Mouse (Mus musculus) gastrocnemius, postnatal 4 days (tissue): ENCODE measurements around the gene Gngt2. TPM values are rescaled to one million over a fixed set of nuclear protein-coding genes. Genes with fewer than 3 reads are reported as not detected.

Source experiments
- DNase-seq, 2 experiments: peaks; one replicate each; pipeline ENCODE4 v3.0.0; 2021 to 2022; ENCODE audit warnings: low spot score in 2 of 2, mixed read lengths in 2 of 2
- total RNA-seq, 2 experiments: library from RNA; stranded (reverse); gene quantifications; 2 replicates each; pipeline ENCODE4 v1.2.3; 2021

The Gngt2 gene
- total RNA-seq, 2 experiments from 2014 or later: 12.0 to 12.9 TPM

DNA sequence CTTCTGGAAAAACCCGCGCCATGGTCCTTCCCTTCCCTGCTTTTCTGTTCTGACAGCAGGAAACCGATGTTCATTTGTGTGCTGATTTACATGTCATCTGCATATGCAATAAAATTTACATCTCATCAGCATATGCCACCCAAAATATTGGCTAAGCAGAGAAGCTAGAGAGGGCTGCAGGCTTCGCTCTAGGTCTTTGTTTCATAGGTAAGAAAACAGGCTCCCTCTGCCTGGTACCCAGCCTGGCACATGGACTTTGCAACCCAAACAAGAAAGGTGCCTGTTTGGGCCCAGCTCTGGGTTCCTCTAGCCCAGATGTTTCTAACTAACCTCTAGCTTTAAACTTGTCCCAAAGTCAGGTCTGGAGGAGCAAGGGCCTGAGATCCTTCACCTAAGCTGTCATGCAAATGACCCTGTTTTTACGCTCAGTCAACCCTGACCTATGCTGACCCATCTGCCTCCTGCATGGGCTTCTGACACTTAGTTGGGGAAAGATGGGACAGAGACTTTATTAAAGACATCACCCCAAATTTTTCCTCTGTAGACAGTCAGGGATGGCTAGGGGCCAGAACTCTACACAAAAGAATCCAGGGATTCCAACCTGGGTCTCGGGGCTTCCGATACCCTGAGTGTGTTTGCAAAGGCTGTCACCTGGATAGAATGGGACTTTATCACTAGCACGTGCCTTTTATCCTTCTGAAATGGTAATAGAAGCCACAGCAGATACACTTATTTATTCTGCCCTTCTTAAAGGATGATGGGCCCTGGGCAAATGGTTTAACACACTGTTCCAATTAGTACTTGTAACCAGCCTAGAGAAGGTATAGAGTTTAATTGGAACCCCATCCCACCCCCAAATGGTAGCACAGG is 2.2 kb downstream of the Gngt2 start:
- no peak for DNase-seq

- no peak for DNase-seq
Observed at GRCm38 (mm10) chr11:95840694-95841497, 3.9 kb downstream of the Gngt2 start.

GRCm38 (mm10) chr11:95841498-95841830 is 4.4 kb downstream of the Gngt2 start:
- no peak for DNase-seq

- DNase-seq: no peak
Observed at GRCm38 (mm10) chr11:95842074-95842681, 5.2 kb downstream of the Gngt2 start, which contains the start of gene Abi3. Gene Abi3 (minus strand): TSS chr11:95842476.

DNA sequence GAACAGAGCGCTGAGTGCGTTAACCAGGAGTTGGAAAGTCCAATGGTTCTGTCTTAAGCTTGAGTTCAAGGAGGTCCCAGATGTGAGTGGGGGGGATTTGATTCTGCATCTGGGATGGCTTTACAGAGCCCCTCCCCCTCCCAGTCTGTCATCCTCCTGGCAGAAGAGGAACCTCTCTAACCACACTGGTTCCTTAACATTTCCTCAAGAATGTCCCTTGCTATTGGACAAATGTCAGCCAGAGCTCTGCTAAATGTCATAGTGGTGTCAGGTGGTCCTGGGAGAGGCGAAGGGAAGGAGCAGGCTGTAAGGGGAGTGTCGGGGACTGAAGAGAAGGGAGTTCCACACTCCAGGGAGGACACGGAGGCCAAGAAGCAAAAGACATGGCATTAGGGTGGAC is 5.9 kb downstream of the Gngt2 start:
- no peak for DNase-seq

DNA sequence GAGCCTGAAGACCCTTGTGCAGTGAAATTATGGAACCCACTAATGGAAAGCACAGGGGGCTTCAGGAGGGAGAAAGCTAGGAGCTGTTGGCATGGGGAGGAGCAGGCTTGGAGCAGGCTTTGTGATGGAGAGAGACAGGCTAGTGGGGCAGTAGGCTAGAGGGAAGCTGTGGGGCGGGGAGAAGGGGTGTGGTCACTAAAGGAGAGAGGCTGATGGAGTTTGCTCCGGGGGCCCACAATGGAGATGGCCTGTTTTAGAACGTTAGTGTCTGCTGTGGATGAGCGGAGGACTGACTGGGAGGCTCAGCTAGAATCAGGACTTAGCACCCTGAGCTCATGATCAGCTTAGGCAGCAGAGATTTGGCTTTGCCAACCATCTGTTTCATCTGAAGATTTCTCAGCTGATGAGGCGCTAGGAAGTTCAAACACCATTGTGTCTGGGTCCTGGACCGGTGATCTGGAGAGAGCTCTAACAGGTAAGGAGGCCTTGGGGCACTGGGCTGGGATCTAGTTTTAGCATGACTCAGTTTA is 6.5 kb downstream of the Gngt2 start:
- no peak for DNase-seq

- DNase-seq: no peak
Observed at GRCm38 (mm10) chr11:95844935-95845334, 7.9 kb downstream of the Gngt2 start.

DNA sequence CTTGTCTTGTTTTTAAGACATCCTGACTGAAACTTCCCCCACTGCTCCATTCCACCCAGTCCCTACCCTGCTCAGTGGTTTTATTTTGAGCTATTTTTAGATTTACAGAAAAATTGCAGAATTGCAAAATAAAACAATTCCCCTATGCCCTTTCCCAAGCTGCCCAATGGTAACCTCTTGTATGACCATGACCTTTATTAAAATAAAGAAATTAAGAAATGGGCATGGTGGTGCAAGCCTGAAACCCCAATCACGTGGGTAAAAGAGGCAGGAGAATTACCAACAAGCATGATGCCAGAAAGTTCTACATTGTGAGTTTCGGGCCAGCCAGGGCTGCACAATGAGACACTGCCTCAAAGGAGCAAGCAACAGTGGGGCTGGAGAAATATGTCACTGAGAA is 13.9 kb downstream of the Gngt2 start:
- DNase-seq: no peak

DNA sequence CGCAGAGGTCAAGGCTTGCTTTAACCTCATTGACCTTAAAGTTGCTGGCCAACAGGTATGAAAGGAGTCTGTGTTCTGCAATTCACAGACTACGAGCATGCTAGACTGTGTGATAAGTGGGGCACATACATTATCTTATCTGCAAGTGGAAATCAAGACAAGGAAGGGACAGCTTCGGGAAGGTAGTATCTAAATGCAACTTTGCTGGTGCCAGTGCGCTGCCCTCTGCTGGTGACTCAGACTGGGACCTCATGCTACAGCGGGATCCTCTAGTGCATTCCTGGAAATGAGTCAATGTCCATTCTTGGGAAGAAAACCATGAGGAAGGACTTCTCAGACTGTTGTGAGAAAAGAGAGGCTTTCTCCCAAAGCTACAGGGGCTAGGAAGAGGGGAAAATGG is 16.7 kb downstream of the Gngt2 start:
- DNase-seq: peak in 1 of 2 experiments; percentile 61

GRCm38 (mm10) chr11:95857306-95857705 is 20.3 kb downstream of the Gngt2 start:
- DNase-seq: no peak

DNA sequence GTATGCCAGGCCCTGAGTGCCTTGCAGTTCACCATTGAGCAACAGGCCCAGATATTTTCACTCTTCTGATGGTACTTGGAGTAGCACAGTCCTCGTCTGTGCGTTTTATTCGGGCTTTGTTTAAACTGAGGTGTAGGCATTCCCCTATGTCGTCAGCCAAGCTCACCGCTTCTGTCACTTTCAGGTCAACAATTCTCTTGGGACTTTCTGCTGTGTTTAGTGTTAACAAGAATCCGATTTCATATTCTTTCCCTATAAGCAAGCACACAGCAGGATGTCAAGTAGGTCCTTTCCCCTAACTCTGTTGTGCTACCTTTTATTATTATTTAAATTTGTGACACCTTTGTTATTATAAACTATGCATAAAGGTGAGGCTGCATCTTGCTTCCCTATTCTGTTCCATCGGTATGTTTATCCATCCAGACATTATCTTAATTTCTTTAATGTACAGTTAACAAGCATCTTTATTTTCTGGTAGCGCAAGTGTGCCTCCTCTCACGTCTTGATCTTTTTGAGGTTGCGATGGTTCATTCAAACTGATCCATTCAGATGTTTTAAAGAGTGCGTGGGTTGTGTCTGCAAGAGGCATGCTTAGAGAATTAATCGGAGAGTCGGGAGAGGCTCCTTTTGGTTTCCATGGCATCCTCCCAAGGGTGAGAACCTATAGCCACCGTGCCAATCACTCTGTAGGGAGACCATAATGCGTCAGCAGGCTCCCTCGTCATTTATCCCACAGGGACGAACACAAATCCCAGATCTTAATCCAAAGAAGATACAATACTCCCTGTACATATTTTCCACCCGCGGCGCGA is 20.9 kb downstream of the Gngt2 start:
- no peak for DNase-seq

- peak; percentile 95 to 96 for DNase-seq
Observed at GRCm38 (mm10) chr11:95858528-95859467, 21.8 kb downstream of the Gngt2 start.

DNA sequence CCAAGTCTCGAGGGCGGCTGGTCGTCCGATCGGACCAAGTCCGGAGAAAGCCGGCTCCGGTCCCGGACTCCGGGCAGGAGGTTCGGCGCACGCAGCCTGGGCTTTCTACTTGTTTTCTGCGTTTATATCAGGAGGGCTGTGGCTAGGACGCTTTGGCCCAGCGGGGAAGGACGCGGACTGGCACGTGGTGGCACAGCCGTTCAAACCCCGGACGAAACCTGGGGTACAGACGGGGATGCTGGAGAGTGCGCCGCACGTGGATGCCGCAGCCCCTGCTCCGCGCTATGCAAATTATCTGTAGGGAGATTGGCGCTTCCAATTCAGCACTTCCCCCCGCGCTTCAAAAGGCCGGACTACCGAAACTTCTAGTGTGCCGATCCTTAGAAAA is 22.4 kb downstream of the Gngt2 start:
- DNase-seq: no peak

DNA sequence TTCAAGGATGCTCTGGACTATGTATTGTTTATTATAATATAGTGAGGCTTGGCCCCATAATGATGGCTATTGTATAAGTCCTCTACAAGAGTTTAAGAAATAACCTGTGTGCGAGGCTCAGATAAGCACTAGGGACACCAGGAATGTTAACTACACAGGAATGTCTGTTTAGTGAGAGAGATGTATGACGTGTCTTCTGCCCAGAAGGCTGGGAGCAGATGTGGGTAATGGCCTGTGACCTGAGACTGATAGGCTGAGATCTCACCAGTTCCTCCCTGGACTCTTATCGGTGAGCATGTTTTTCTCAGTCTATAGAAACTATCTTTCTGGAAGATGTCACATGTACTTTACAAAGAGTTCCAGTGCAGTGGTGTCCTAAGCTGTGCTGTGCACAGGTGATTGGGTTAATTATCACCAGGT is 23.1 kb downstream of the Gngt2 start:
- DNase-seq: no peak

DNA sequence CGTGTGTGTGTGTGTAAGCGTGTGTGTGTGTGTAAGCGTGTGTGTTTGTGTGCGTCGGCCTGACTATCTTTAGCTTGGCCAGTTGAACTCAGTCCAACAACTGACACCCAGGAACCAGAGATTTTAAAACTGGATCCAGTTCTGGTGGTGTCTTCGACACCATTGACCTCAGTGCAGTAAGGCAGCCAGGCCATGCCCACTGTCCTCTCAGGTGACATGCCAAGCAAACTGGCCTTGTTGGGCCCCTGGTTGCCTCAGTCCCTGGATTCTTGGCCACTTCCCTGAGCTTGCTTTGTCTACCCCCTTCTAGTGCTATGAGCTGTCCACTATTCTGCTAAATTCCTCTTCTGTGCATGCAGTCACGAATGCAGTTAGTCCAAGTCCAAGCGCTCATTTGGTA is 24.4 kb downstream of the Gngt2 start:
- no peak for DNase-seq

GRCm38 (mm10) chr11:95869442-95869841 is 32.4 kb downstream of the Gngt2 start:
- DNase-seq: no peak

DNA sequence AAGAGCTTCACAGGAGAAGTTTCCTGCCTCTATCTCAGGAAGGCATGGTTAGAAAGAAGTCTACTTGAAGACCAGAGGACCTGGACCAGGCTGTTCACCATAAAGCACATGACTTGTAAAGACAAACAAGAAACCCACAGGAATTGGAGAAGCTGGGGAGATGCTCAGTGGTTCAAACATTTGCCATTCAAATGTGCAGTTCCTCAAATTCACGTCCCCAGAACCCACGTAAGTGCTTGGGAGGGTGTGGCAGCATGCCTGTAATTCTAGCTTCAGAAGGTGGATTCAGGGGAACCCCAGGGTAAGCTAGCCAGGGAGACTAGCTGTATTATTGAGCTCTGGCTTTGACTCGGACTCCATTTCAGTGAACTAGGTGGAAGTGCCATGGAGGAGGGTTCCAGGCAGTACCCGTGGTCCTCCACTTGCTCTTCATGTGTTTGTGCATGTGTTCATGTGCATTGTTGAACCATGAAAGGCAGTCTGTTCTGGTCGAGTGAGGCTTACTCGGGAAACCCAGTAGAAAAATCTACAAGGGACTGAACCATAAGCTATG is 33.0 kb downstream of the Gngt2 start:
- no peak for DNase-seq

GRCm38 (mm10) chr11:95875804-95876203 is 38.8 kb downstream of the Gngt2 start:
- no peak for DNase-seq

- DNase-seq: peak; percentile 35 to 59
Observed at GRCm38 (mm10) chr11:95876296-95876695, 39.3 kb downstream of the Gngt2 start.
